In genomic region chr8:47289641-47290040, GRCm38 (mm10) we compare ENCODE assay signal across 8 mouse cellular contexts.
DNase-seq lines count a peak whose midpoint lies in the region; ATAC-seq and TF ChIP-seq lines count a peak whose summit lies in the region.

No protein-coding gene starts in this region.

- 0 out of 2 replicates have a peak overlapping the region, but pooled peaks have one; percentile 54 for H3K9ac ChIP-seq in kidney, postnatal 0 days (ENCODE audit: low read depth, low read length)
- peak overlapping the region; percentile 83 for H3K9ac ChIP-seq in intestine, embryonic 14.5 days (ENCODE audit: low read length)
- peak overlapping the region; percentile 99; the same call in 1 of the 2 replicates for H3K9ac ChIP-seq in neural tube, embryonic 12.5 days

- DNase-seq in kidney, postnatal 0 days (ENCODE audit: low spot score), result peak; percentile 51
- DNase-seq in kidney, postnatal 10 days, result no peak
- DNase-seq in embryo, embryonic 10.5 days (ENCODE audit: low spot score), result peak; percentile 69
- DNase-seq in intestine, embryonic 14.5 days (ENCODE audit: low spot score), result no peak
- DNase-seq in right cerebral cortex, adult 2 months (ENCODE audit: low spot score in 2 of 2), result no peak
- DNase-seq in ovary, postnatal 10 days (ENCODE audit: low spot score), result no peak

- TF ChIP-seq CTCF in kidney, postnatal 0 days (IDR thresholded peaks at IDR 0.05; ENCODE audit: low read depth), result no peak

- peak overlapping the region; percentile 100 for H3K4me2 ChIP-seq in kidney, postnatal 0 days (ENCODE audit: low read length)
- peak overlapping the region; percentile 82 for H3K4me2 ChIP-seq in intestine, embryonic 14.5 days (ENCODE audit: low read length)
- peak overlapping the region; percentile 83 for H3K4me2 ChIP-seq in neural tube, embryonic 12.5 days (replicated peaks)

- no peak overlapping the region for H3K27ac ChIP-seq in kidney, postnatal 0 days
- H3K27ac ChIP-seq in intestine, embryonic 14.5 days (ENCODE audit: low read depth), result peak overlapping the region; percentile 43; the same call in 1 of the 2 replicates
- peak overlapping the region; percentile 95; the same call in 1 of the 2 replicates for H3K27ac ChIP-seq in neural tube, embryonic 12.5 days

- no peaks in the 10 kb centered on the region for H3K9me3 ChIP-seq in kidney, postnatal 0 days (replicated peaks; ENCODE audit: low read length)
- no peaks in the 10 kb centered on the region for H3K9me3 ChIP-seq in intestine, embryonic 14.5 days (ENCODE audit: control insufficient read depth, low read length)
- H3K9me3 ChIP-seq in neural tube, embryonic 12.5 days, result no peaks in the 10 kb centered on the region

- peaks cover 12% of the 10 kb centered on the region for H3K4me1 ChIP-seq in kidney, postnatal 0 days (replicated peaks; ENCODE audit: insufficient read depth, low read length)
- H3K4me1 ChIP-seq in intestine, embryonic 14.5 days (replicated peaks; ENCODE audit: control insufficient read depth, insufficient read depth, low read length), result peaks cover 10% of the 10 kb centered on the region
- H3K4me1 ChIP-seq in neural tube, embryonic 12.5 days, result peaks cover 12% of the 10 kb centered on the region

- H3K4me3 ChIP-seq in kidney, postnatal 0 days (replicated peaks; ENCODE audit: low read depth, low read length), result peak overlapping the region; percentile 80
- H3K4me3 ChIP-seq in intestine, embryonic 14.5 days (ENCODE audit: low read depth, low read length), result peak overlapping the region; percentile 65
- peak overlapping the region; percentile 96 for H3K4me3 ChIP-seq in neural tube, embryonic 12.5 days

- no peaks in the 10 kb centered on the region for H3K27me3 ChIP-seq in kidney, postnatal 0 days (ENCODE audit: insufficient read depth, low read length)
- peaks cover 21% of the 10 kb centered on the region for H3K27me3 ChIP-seq in intestine, embryonic 14.5 days (replicated peaks; ENCODE audit: control insufficient read depth, insufficient read depth, low read length)
- H3K27me3 ChIP-seq in neural tube, embryonic 12.5 days (replicated peaks), result no peaks in the 10 kb centered on the region

- 13% methylated on average over 6 of the region's 6 CpGs for WGBS in kidney, postnatal 0 days
- 5% methylated on average over 6 of the region's 6 CpGs for WGBS in intestine, embryonic 14.5 days
- 6% methylated on average over 6 of the region's 6 CpGs for WGBS in neural tube, embryonic 12.5 days

- no peak for ATAC-seq in kidney, postnatal 0 days (replicated peaks; ENCODE audit: low FRiP score, low read depth)
- no peak for ATAC-seq in intestine, embryonic 14.5 days (replicated peaks; ENCODE audit: low FRiP score, low TSS enrichment, low read depth)
- no peak for ATAC-seq in neural tube, embryonic 12.5 days (ENCODE audit: low FRiP score, low read depth)
- no peak for ATAC-seq in inflammation-experienced regulatory T-cells, adult 6 months

- H3K36me3 ChIP-seq in kidney, postnatal 0 days (ENCODE audit: insufficient read depth, low read length), result no peaks in the 10 kb centered on the region
- no peaks in the 10 kb centered on the region for H3K36me3 ChIP-seq in intestine, embryonic 14.5 days (ENCODE audit: control insufficient read depth, insufficient read depth, low read length)
- no peaks in the 10 kb centered on the region for H3K36me3 ChIP-seq in neural tube, embryonic 12.5 days

Comparison
In these comparisons a context has a peak if more than half of its experiments do, and no peak if none do; other contexts are left out.
1. DNase-seq: peak in kidney, postnatal 0 days (single experiment) and embryo, embryonic 10.5 days (single experiment); none in kidney, postnatal 10 days (single experiment), intestine, embryonic 14.5 days (single experiment), right cerebral cortex, adult 2 months (0 of 2) and ovary, postnatal 10 days (single experiment).
2. Peak in every context shown above with its lines, with median percentiles within 50 percentile points of each other: H3K4me2 ChIP-seq, H3K4me3 ChIP-seq and H3K9ac ChIP-seq.